Mouse (Mus musculus) Patski (cell line): ENCODE data around the gene Bcl2a1b. TPM values are rescaled to one million over a fixed set of nuclear protein-coding genes. Genes with fewer than 3 reads are reported as not detected.

Experiments used
- ATAC-seq: fragments of 100-300 bp; one replicate; pipeline ENCODE4 v1.8.0; 2021
- CTCF ChIA-PET: fragments of 350-600 bp; sonication (Branson Sonifier 250); formaldehyde crosslinking; loops from one replicate; lab custom pipeline; 2022; ENCODE audit warnings: inconsistent platforms; lab: Charles Lee
- POLR2A ChIA-PET: fragments of 350-600 bp; sonication (Branson Sonifier 250); formaldehyde crosslinking; loops from one replicate; lab custom pipeline; 2022; ENCODE audit warnings: antibody characterized with exemption, inconsistent platforms; lab: Charles Lee
- DNase-seq: peaks from one replicate; pipeline ENCODE4 v3.0.0-alpha.2; 2011; ENCODE audit warnings: low read depth, low spot score
- H3K27me3 ChIP-seq: fragments of 371-371 bp; one replicate; pipeline ENCODE4 v1.5.1; 2021
- CTCF ChIP-seq: fragments of 100-300 bp; IDR thresholded peaks from one replicate; pipeline ENCODE4 v1.5.1; 2021
- in situ Hi-C: fragments of 300-500 bp; cut with MboI; formaldehyde crosslinking; loops from 3 replicates; pipeline ENCODE4 v1.11.1; 2018; ENCODE audit warnings: low pct_unique_long_range_greater_than_20kb, mixed read lengths
- polyA plus RNA-seq: library from polyadenylated mRNA; unstranded; gene quantifications from one replicate; pipeline ENCODE4 v1.2.3, GENCODE M21; 2021

The Bcl2a1b gene
- polyA plus RNA-seq, 1 experiment from 2014 or later = not detected

DNA sequence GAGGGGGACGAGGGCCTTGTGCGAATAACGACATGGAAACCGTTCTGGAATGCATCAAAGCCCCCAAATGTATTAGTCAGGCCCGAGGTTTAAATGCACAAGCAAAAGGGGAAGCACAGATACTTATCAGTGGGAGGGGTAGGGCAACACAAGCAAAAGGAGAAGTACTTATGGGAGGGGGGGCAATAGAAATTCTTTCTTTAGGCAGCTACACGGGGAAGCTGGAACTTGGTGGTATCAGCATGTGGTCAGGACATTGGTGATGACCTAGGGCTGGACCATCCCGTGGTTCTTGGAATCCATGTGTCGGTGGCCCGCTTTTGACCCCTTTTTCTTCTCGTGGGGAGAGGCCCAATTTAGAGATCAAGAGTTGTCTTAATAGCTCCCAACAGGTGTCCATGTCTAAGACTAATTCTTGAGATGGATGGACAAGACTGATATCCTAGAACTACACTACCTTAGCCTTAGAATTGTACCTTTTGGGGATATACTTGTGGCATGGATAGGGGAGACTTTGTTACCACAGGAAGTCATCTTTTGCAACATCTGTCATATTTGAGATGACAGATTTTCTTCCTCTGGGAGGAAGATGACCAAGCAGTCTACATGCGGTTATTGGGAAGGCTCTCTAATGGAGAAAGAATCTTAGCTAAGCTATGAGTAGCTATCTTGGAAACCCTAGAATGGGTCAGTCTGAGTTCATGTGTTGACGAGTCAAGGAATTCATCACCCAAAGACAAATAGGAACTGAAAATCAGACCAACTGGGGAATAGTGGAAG, 57.7 kb downstream of the Bcl2a1b start:
- no peak for TF ChIP-seq CTCF
- DNase-seq (no peak), ATAC-seq (no peak)
- in situ Hi-C loops = no loop called here
- ChIA-PET POLR2A (interaction anchor here (1.0 kb wide), 1 partner anchor 22 kb away, joined by 3 read pairs; no protein-coding TSS in a partner anchor), CTCF (no interaction called here)
- no peaks in the 10 kb centered on the region for H3K27me3 ChIP-seq

Other genes starting within 250 kb of the Bcl2a1b start
- gene Bcl2a1a, start 242.3 kb upstream of the Bcl2a1b start, polyA plus RNA-seq = not detected
- gene Trim43b, start 106.4 kb upstream of the Bcl2a1b start, polyA plus RNA-seq = 0.06 TPM
- gene Gm29094, start 170 bp downstream of the Bcl2a1b start, polyA plus RNA-seq = not detected
- gene Mthfs, start 11.5 kb downstream of the Bcl2a1b start, polyA plus RNA-seq = 14.3 TPM